Mouse (Mus musculus) brain, embryonic 18.5 days (tissue): ENCODE results near the gene Nr2c2ap.

Experiments
- DNase-seq: peaks from one replicate; pipeline ENCODE4 v3.0.0-alpha.2; 2012; ENCODE audit warnings: low read depth, low spot score

Gene Nr2c2ap

GRCm38 (mm10) chr8:70118726-70119700 lies 12.1 kb upstream of the Nr2c2ap start:
- peak; percentile 74 for DNase-seq

- DNase-seq: peak; percentile 69
These were observed 10.5 kb upstream of the Nr2c2ap start, which contains the start of gene Ncan for GRCm38 (mm10) chr8:70120667-70121066. Gene Ncan, minus strand, starts transcription at chr8:70120873.

- no peak for DNase-seq
These were observed 8.3 kb upstream of the Nr2c2ap start for GRCm38 (mm10) chr8:70122863-70123262.

- DNase-seq: no peak
These were observed 6.1 kb upstream of the Nr2c2ap start for GRCm38 (mm10) chr8:70124992-70125391.

GRCm38 (mm10) chr8:70128435-70128834 lies 2.7 kb upstream of the Nr2c2ap start:
- DNase-seq: no peak

- DNase-seq: no peak
These were observed 1.7 kb upstream of the Nr2c2ap start for GRCm38 (mm10) chr8:70129309-70129952.

GRCm38 (mm10) chr8:70130066-70130465 lies 1.1 kb upstream of the Nr2c2ap start:
- DNase-seq: no peak

GRCm38 (mm10) chr8:70134086-70134485 lies 3.0 kb downstream of the Nr2c2ap start:
- no peak for DNase-seq

- no peak for DNase-seq
These were observed 3.8 kb downstream of the Nr2c2ap start for GRCm38 (mm10) chr8:70134931-70135330.

GRCm38 (mm10) chr8:70136591-70136990 lies 5.5 kb downstream of the Nr2c2ap start:
- no peak for DNase-seq

- no peak for DNase-seq
These were observed 6.8 kb downstream of the Nr2c2ap start for GRCm38 (mm10) chr8:70137890-70138289.

GRCm38 (mm10) chr8:70139026-70139857 lies 8.1 kb downstream of the Nr2c2ap start, which contains the start of the genes Rfxank, Borcs8 and Mef2b:
Gene Rfxank, minus strand, starts transcription at chr8:70139154.
Gene Borcs8, plus strand, starts transcription at chr8:70139499.
Gene Mef2b, plus strand, starts transcription at chr8:70139711.
- DNase-seq: peak; percentile 99

- no peak for DNase-seq
These were observed 8.8 kb downstream of the Nr2c2ap start for GRCm38 (mm10) chr8:70139981-70140380.

GRCm38 (mm10) chr8:70147678-70148607 lies 16.8 kb downstream of the Nr2c2ap start:
- DNase-seq: no peak

GRCm38 (mm10) chr8:70150158-70150557 lies 19.0 kb downstream of the Nr2c2ap start:
- no peak for DNase-seq

GRCm38 (mm10) chr8:70152537-70153257 lies 21.6 kb downstream of the Nr2c2ap start:
- DNase-seq: no peak

GRCm38 (mm10) chr8:70157240-70157800 lies 26.2 kb downstream of the Nr2c2ap start:
- DNase-seq: no peak

GRCm38 (mm10) chr8:70158069-70158853 lies 27.1 kb downstream of the Nr2c2ap start:
- DNase-seq: peak; percentile 50

- DNase-seq: no peak
These were observed 28.1 kb downstream of the Nr2c2ap start for GRCm38 (mm10) chr8:70159211-70159610.
